Mouse (Mus musculus) left cerebral cortex, adult 18-20 months (tissue): ENCODE results near the gene Zfp341. TPM values are rescaled to one million over a fixed set of nuclear protein-coding genes. Genes with fewer than 3 reads are reported as not detected.

ENCODE experiments used
- DNase-seq, 2 experiments: peaks; one replicate each; pipeline ENCODE4 v3.0.0; 2021 to 2022; ENCODE audit warnings: low spot score in 2 of 2, mixed read lengths in 1 of 2
- total RNA-seq, 2 experiments: library from RNA; stranded (reverse); gene quantifications; 2 replicates each; pipeline ENCODE4 v1.2.3; 2021

The Zfp341 gene
- total RNA-seq, 2 experiments from 2014 or later = 11.0 to 11.4 TPM

- no peak for DNase-seq
Observed at GRCm38 (mm10) chr2:154670741-154671140, 57.6 kb downstream of the Zfp341 start.

DNA sequence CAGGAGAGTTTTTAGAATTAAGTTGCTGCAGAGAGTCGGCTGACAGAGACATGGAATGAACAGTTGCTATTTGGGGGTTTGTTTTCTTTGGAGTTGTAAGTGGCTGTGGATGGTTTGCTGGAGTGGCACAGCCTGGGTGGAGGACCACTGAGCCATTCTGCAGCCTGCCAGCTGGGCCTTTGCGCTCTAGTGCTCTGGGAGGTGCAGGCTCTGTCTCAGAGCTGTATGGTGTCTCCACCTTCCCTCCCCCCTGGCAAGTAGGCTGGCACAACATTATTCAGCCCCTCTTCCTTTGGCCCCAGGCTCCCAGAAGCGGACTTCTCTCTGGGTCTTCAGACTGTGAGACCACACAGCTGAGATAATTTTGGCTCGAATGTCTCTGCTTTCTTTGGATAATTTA, 60.9 kb downstream of the Zfp341 start:
- DNase-seq = no peak

DNA sequence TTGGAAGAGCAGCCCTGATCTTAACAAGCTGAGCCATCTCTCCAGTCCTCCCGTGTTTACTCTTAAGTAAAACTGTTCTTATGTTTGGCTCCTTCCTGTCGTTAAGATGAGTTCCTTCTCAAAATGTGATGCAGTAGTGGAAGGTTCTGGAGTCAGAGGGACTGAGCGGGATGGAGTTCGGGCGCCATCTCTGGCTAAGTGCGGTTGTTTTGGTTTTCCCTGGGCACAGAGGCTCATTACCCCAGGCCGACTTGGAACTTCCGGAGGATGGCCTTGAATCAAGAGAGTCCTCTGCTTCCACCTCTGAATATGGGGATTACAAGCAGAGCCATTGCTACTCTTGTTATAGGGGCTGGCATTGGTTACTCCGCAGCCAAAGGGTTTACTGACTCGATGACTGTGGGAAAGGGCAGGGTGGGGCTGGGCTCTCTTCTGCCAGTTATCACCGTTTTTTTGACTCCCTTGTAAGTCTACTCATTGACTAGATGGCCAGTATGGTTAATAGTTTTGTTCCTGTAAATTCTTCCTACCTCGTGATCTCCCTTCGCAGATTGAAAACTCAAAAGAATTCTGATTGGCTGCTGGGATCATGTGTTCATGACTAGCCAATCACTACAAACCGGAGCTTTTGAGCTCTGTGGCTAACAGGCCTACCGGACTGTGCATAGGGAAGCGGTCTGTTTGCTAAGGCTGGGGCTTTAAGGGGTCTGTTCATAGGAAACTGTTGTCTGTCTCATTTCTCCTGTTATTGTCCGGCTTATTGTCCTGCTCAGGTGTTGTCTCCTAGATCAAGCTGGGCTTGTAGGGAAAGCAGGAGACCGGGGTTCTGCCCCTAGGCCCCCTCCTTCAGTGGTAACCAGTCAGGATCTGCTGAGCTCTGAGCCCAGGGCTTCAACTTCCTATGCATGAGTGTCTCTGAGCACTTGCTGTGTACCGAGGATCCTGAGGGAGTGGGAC, 63.8 kb downstream of the Zfp341 start:
- DNase-seq = peak; percentile 30 to 37

DNA sequence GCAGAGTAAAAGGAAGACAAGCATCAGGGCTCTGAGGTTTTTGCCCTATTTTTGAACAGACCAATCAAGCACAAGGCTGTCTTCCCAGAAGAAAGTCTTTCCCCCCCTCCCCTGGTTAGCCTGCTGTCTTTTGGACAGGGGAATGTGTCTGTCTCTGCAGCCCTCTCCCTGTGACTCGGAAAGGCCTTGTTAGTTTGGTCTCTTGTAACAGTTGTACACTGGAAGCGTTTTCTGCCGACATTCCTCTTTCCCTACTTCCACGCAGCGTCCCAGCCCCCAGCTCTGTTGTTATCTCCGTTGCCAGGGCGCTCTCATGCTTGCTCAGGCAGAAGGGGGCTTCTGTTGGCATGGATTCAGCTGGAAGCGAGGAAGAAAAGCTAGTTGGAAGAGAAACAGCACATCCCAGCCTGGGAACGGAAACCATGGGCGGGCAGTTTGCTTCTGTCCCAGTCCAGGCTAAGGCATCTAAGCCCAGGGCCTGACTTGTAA, 64.6 kb downstream of the Zfp341 start:
- DNase-seq = peak; percentile 26 to 27

DNA sequence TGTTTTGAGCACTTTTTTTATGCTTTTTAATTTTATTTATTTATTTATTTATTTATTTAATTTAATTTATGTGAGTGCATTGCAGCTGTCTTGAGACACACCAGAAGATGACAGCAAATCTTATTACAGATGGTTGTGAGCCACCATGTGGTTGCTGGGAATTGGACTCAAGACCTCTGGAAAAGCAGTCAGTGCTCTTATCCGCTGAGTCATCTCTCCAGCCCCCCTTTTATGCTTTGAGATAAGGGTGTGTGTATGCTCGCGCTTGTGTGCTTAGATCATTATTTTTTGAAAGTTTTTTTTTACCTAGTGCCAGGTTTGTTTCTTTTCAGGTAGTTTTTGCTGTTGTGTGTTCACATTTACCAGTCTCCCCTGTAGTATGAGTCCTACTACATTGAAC, 65.9 kb downstream of the Zfp341 start:
- no peak for DNase-seq

DNA sequence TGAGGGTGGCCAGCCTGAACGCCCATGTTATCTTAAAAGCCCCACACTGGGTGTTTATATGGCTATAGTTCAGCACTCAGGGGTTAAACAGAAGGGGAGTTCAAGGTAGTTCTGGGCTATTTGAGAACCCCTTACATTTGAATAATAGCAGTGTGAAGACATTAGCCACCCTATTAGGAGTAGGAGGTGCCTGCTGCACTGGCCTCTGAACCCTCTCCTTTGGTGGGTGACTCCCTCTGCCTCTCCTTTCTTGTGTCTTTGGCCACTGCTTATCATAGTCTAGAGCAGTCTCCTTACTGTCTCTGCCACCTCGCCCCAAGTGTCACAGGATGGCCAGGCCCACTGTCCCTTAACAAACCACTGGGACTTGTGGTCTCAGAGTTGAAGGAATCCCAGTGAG, 67.2 kb downstream of the Zfp341 start:
- DNase-seq = no peak

DNA sequence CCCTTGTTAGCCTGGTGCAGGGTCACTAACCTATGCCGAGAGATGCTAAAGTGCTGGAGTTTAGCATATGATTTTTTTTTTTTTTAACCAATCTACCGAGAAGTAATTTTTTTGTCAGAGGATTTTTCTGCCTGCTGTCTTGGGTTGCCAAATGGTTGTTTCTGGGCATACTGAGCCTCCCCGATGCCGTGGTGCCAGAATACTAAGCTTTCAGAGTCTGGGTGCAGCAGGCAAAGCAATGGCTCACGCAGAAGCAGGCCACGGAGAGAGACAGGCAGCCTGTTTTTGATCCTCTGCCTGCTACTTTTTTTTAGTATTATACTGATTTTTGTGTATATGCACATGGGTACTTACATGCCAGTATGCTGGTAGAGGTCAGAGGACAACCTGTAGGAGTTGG, 67.8 kb downstream of the Zfp341 start:
- no peak for DNase-seq

- no peak for DNase-seq
Observed at GRCm38 (mm10) chr2:154682712-154683111, 69.6 kb downstream of the Zfp341 start.

- DNase-seq = no peak
Observed at GRCm38 (mm10) chr2:154684901-154685470, 71.9 kb downstream of the Zfp341 start.

GRCm38 (mm10) chr2:154685772-154686171, 72.7 kb downstream of the Zfp341 start:
- no peak for DNase-seq

- no peak for DNase-seq
Observed at GRCm38 (mm10) chr2:154686819-154687218, 73.7 kb downstream of the Zfp341 start.

GRCm38 (mm10) chr2:154689391-154689790, 76.3 kb downstream of the Zfp341 start:
- DNase-seq = no peak

- DNase-seq = no peak
Observed at GRCm38 (mm10) chr2:154690959-154691358, 77.9 kb downstream of the Zfp341 start.

GRCm38 (mm10) chr2:154693186-154693940, 80.3 kb downstream of the Zfp341 start:
- no peak for DNase-seq

- no peak for DNase-seq
Observed at GRCm38 (mm10) chr2:154693941-154694256, 80.8 kb downstream of the Zfp341 start.

DNA sequence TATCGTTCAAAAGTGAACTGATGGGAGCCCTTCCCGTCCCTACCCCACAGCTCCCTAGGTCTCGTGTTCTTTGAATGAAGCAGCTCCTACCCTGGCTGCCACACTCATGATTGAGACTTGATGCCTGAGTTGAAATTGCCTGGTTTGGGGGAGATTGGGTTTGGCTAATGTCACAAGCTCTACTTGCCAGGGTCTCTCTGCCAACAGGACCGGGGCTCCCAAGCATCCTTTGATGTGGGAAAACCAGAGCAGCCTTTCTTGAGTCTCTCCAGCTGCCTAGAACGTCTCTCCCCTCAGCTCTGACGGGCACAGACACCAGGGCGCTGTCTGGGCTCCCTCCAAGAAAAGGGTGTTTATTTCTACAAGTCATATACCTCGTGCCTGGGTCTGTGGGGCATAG, 82.6 kb downstream of the Zfp341 start:
- no peak for DNase-seq

Other genes with a start within 250 kb of the Zfp341 start
- gene Cdk5rap1, start 240.3 kb upstream of the Zfp341 start, total RNA-seq = 10 to 100 TPM; 13.7 to 17.8 TPM
- gene Snta1, start 205.2 kb upstream of the Zfp341 start, total RNA-seq = 10 to 100 TPM; 34.4 to 36.6 TPM
- 10 to 100 TPM; 46.1 to 57.0 TPM for gene Cbfa2t2, start 176.8 kb upstream of the Zfp341 start, total RNA-seq
- under 1 TPM; 0.68 to 0.74 TPM for gene 1700003F12Rik, start 66.2 kb upstream of the Zfp341 start, total RNA-seq
- not detected for gene Actl10, start 61.5 kb upstream of the Zfp341 start, total RNA-seq
- 10 to 100 TPM; 69.4 to 81.9 TPM for gene Necab3, start 54.4 kb upstream of the Zfp341 start, total RNA-seq
- 10 to 100 TPM; 10.2 to 10.5 TPM for gene E2f1, start 43.4 kb upstream of the Zfp341 start, total RNA-seq
- gene Pxmp4, start 9.6 kb upstream of the Zfp341 start, total RNA-seq = 10 to 100 TPM in 1 of 2 experiments, 1 to 10 TPM in 1; 9.5 to 12.3 TPM
- gene 4930519P11Rik, start 140 bp downstream of the Zfp341 start, total RNA-seq = not detected
- 100 to 1,000 TPM; 222 to 229 TPM for gene Chmp4b, start 38.4 kb downstream of the Zfp341 start, total RNA-seq
- not detected for gene Gm14214, start 156.7 kb downstream of the Zfp341 start, total RNA-seq
- 100 to 1,000 TPM; 104 to 109 TPM for gene Raly, start 177.8 kb downstream of the Zfp341 start, total RNA-seq
- gene a, start 178.1 kb downstream of the Zfp341 start, total RNA-seq = not detected